Mouse (Mus musculus): ENCODE results near the gene Cers5.
A peak's percentile ranks its signal among the peaks of the same experiment; 100 is the strongest.

Cers5 gene

GRCm38 (mm10) chr15:99724292-99725021 lies 48.2 kb downstream of the Cers5 start:
- DNase-seq: peak; percentile 87

GRCm38 (mm10) chr15:99723515-99724291 lies 49.0 kb downstream of the Cers5 start:
- peak; percentile 78 for DNase-seq

DNA sequence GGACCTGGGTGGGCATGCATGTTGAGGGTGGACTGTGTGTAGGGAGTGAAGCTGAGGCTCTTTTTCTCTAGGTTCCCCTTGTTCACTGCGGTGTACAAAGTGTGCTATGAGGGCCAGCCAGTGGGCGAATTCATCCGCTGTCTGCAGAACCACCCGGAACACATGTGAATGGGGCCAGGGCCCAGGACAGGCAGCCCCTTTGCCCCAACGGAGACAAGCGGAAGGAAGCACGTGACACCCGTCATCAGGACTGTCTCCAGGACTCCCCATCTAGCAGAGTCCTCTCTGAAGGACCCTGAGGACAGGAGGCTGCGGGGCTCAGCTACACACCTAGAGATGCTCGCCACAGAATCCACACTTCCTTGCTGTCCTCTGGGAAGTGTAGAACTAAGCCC lies 49.6 kb downstream of the Cers5 start:
- DNase-seq: no peak

DNA sequence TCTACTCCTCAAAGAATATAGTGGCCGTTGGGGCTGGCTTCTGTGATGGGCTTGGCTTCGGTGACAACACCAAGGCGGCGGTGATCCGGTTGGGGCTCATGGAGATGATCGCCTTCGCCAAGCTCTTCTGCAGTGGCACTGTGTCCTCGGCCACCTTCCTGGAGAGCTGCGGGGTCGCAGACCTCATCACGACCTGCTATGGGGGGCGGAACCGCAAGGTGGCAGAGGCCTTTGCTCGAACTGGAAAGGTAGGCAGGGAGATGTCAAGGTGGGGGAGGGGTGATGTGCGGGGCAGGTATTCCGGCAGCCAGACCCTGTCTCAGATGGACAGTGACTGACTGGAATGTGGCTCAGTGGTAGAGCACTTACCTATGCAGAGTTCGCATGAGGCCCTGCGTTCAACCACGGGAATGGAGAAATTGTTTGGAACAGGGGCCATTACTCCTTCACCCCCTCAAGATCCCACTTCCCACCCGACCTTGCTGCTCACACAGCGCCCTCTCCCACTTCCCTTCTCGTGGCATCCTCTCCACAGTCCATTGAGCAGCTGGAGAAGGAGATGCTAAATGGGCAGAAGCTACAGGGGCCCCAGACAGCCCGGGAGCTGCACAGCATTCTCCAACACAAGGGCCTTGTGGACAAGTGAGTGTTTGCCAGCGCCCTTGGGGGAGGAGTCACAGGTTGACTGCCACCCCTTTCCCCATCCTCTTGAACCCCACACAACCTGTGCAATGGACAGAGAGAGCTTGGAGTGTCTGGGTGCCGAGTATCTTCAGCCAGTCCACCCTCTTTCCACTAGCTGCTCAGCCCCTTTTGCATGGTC lies 50.6 kb downstream of the Cers5 start:
- peak; percentile 54 for DNase-seq

DNA sequence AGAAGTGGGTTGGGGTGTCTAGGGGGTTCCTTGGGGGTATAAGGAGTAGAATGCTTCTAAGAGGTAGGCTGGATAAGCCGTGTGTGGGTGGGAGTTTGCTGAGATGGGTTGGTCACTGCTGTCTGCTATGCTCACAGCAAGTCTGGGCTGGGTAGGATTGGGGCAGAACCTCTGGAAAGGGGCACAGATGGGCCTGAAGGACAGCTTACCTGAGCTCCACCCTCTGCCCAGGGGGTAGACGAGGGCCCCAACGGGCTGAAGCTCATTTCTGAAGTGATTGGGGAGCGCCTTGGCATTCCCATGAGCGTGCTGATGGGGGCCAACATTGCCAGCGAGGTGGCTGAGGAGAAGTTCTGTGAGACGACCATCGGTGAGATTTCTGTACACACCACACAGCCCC lies 52.8 kb downstream of the Cers5 start:
- DNase-seq: no peak

- peak; percentile 76 for DNase-seq
Measured at GRCm38 (mm10) chr15:99718461-99719021, 54.1 kb downstream of the Cers5 start.

DNA sequence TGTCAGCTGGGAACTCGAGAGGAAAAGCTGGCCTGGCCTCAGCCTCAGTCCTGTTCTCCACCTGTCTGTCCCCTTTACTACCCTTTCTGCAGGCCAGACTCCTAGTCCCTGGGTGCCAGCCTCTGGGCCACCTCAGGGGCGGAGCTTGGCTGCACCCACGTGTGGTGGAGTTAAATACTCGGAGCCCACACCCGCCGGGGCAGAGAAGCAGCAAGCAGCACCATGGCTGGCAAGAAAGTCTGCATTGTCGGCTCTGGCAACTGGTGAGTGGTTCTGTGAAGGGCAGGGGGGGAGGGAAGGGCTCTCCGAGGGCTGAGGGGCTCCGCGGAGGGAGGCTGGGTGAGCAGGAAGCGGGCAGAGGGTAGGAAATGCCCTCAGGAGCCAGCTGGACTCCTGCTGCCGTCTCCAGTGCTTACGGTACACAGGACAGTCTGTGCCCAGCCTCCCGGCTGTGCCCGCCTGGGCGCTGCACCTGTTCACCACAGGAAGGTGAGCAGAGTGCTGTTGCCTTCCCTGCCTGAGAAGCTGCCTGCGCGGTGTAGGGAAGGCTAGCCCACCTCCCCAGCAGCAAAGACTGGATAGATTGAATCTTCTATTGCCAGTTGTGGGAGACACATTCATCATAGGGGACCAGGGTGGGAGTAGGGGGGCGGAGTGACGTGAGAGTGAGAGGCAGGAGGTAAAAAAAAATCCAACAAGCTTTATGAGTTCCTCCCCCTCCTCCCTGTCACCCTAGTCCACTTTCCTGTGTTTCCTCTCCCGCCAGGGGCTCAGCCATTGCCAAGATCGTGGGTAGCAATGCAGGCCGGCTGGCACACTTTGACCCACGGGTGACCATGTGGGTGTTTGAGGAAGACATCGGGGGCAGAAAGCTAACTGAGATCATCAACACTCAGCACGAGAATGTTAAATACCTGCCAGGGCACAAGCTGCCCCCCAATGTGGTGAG lies 55.0 kb downstream of the Cers5 start, which contains the start of gene Gpd1:
Gene Gpd1, plus strand, starts transcription at position 130 of the 949 bp plus-strand sequence.
- peak; percentile 90 for DNase-seq

DNA sequence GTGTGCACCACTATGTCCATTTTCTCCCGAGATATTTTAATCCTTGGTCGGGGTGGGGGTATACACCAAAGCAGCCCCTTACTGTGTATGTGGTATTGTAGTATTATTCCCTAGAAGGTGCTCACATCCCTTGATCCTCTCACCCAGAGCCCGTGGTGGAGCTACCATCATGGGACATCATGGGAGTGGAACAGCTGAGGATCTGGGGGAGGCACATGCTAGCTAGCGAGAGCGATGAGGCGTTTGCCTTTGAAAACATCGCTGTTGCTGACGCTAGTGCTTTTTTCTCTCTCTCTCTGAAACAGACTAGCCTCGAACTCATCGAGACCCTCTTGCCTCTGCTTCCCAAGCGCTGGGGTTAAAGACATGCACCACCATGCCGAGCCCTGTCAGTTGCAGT lies 55.9 kb downstream of the Cers5 start:
- DNase-seq: peak; percentile 65

DNA sequence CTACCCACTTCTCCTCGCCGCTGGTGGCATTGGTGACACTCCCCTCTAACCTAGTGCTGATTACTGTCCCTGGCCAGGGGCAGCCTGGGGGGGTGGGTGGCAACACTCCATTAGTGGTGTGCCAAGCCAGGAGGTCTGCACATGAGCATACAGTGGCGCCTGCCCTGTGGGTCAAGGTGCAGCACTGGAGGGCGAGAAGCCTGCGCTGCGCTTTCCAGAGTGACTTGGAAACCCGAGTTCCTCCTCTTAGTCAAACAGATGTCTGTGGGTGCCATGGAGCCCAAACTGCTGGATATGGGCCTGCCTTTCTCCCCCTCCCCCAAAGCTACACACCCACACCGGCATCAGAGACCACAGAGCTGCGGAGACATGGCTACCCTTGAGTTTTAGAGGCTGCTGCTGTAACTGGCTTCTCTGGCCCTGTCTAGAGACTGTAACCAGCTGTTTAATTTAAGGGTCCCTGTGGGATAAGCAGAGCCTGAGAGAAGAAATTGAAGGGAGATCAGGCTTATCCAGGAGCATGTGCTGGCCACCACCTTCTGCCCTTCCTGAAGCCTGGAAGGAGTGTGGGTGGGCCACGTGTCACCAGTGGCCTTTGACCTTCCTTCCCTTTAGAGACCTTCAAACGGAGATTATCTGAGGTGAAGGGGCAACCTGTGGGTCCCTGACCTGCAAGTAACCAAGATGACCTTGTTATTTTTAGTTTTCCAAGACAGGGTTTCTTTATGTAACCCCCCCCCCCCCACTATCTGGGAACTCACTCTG lies 56.5 kb downstream of the Cers5 start:
- DNase-seq: peak; percentile 61

GRCm38 (mm10) chr15:99715361-99715865 lies 57.3 kb downstream of the Cers5 start:
- DNase-seq: peak; percentile 75

- DNase-seq: peak; percentile 93
Measured at GRCm38 (mm10) chr15:99714858-99715257, 57.8 kb downstream of the Cers5 start.

DNA sequence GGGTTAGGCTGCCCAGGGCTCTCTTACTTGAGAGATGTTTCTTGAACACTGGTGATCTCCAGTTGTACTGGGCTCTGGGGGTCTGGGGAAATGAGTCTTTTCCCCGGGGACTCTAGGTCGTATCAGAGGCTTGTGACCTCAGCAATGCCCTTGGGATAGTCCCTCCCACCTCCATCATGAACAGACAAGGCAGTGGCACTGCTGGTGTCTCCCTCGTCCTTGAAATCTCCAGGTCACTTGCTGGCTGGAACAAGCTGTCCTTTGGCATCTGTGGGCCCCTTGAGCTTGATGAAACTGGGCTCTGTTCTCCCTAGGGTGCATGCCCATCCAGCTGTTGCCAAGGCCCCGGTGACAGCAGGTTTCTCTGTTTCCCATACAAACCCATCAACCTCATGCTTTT lies 58.5 kb downstream of the Cers5 start:
- peak; percentile 62 for DNase-seq

DNA sequence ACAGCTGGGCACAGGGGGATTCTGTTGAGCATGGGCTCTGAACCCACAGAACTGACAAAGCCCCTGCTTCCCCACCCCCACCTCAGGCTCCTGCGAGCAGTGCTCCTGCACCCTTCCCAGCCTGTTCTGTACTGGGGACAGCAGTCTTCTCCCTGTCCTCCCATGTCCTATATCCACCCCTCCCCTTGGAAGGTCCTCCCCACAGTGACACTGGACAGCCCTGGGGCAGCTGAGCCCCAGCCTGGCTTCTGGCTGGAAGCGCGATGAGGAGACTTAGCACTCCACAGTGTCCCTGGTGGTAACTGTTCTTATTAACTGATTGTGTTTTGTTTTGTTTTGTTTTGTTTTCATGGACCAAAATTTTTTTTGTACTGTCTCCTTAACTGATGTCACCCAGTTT lies 59.1 kb downstream of the Cers5 start:
- no peak for DNase-seq

GRCm38 (mm10) chr15:99712666-99713559 lies 59.8 kb downstream of the Cers5 start:
- peak; percentile 44 for DNase-seq

DNA sequence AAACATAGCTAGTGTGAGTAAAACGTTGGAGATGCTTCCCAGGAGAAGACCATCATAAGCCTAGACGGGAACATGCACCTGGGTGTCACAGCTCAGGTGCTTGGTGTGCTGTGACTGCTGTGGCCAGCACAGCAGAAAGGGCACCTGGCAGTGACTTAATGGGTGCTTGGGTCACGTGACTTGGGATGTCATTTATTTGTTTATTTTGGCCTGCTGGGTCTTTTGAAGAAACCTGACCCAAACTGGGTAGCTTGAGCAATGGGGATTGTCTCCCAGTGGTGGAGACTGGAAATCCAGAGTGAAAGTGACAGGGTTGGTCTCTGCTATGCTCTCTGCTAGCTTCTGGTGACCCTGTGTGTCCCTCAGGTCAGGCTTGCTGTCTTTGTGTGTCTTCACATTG lies 61.2 kb downstream of the Cers5 start:
- DNase-seq: no peak

DNA sequence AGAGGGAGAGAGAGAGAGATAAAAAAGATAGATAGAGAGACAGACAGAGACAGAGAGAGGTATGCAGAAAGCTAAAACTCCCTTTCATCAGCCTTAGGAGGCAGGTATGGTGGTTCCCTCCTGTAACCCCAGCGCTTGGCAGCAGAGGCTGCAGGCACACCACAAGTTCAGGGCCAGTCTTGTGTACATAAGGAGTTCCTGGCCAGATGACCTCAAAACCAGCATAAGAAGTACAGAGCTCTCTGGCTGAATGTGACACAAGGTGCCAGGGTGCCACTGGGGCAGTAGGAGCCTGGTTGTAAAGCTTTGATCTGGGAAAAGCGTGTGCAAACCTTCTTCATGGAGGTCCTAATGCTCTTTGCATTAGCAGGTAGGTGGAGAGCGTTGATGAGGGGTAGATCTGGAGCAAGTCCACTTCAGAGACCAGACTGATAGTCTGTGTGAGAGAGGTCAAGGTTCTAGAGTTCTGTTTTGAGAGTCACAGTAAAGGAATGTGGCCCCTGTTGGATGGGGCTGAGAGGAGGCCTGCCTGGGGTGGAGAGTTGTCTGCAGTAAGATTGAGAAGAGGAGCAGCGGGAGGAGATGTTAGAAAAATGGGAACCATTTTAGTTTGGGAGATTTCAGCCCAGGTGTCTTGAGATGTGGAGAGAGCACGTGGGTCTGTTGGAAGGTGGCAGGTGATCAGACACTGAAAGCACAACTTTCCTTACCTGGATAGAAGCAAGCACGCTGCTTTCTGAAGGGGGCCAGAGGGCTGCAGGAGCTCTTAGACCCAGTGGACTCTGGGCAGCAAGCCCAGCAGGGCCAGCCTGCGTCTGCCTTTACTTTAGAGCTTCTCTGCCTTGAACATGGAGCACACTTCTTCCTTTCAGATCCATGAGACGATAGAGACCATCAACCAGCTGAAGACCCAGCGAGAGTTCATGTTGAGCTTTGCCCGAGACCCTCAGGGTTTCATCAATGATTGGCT lies 62.2 kb downstream of the Cers5 start:
- peak; percentile 22 for DNase-seq

DNA sequence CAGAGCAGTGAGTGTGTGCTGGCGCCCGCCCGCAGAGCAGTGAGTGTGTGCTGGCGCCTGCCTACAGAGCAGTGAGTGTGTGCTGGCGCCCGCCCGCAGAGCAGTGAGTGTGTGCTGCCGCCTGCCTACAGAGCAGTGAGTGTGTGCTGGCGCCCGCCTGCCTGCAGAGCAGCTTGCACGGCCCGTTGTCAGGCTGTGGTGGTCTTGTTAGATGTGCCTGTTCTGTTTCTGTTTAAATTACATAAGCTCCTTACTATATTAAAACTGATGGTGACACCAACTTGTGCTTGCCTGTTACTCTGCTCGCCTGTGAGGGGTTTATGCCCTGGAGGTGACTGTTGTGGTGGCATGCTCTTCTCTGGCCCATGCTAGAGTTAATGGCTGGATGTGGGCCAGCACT lies 64.5 kb downstream of the Cers5 start:
- no peak for DNase-seq

GRCm38 (mm10) chr15:99705440-99706048 lies 67.1 kb downstream of the Cers5 start, which contains the start of gene Gm17349:
TSS of gene Gm17349 (minus strand) at chr15:99705490.
- DNase-seq: peak; percentile 81
